Mouse (Mus musculus) left cerebral cortex, adult 11 months (tissue): ENCODE data around the gene C2.

Source experiments
- DNase-seq: peaks from one replicate; pipeline ENCODE4 v3.0.0; 2022; ENCODE audit warnings: low spot score

The C2 gene

DNA sequence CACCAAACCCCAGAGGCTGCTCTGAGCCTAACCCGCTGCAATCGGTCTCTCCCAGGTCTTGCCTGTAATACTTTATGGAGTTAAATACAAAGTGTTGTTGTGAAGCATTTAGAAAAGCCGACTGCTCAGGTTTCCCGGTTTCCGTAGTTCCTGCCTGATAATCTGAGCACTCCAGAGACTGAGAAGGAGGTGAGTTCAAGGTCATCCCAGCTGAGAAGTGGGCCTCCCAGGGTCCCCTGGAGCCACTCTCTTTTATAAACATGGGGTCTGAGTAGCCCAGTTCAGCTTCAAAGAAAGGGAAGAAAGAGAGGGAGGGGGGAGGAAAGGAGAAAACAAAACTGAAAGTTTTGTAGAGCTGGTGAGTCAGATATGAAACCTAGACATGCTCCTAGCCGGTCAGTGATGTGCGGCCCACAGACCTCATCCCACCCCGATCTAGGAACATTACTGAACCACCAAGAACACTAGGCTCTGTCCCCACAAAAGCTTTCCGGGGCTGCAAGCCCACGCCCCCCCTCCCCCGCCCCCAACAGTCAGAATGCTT lies 18.7 kb downstream of the C2 start, which contains the start of gene Zbtb12:
Gene Zbtb12, plus strand, starts transcription at position 148 of the 544 bp plus-strand sequence.
- no peak for DNase-seq

DNA sequence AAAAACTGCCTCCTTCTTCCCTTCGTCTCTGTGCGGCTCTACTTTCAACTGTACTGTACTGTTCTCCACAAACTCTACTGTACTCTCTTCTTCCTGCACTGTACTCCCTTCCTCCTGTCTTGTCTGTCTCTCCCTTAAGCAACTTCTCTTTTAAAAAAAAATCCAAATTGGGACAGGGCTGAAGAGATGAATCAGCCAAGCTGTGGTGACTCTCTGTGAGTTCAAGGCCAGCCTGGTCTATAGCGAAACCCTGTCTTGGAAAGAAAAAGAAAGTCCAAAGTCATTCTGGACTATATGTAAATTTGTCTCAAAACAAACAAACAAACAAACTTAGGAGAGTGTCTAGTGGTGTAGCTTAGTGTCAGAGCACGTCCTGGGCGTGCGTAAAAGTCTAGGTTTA lies 23.7 kb downstream of the C2 start:
- no peak for DNase-seq

GRCm38 (mm10) chr17:34865981-34866380 lies 32.1 kb downstream of the C2 start:
- DNase-seq, result no peak

DNA sequence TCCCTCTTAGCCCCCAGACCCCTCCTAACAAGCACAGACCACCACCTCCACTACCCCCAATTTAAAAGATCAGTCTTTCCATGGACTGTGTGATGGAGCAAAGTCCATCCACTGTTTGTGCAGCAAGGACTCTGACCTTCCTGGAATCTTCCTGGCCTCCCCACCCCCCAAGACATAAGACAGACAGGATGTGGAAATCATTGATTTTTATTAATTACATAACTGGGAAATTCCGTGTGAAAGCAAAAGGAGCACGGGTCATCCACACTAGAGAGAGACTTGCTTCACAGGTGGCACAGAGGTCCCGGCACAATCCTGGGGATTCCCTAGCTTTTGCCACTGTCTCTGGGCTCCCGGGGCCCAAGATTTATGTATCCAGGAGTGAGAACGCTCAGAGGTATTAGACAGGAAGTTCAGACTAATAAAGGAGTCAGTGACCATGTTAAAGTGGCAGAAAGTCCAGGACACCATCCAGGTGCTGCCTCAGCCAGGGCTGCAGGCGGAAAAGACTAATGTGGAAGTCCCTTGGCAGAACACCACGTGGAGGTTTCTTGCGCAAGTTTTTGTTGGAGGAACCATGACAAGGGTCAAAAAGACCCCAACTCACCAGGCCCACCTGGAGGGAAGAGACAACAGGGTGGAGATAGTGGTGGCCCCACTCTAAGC lies 35.5 kb downstream of the C2 start, which contains the start of gene Cfb:
Gene Cfb, minus strand, starts transcription at position 103 of the 666 bp plus-strand sequence.
- DNase-seq, result no peak

- DNase-seq, result no peak
Observed at GRCm38 (mm10) chr17:34861704-34862415, 36.2 kb downstream of the C2 start.

- DNase-seq, result no peak
Observed at GRCm38 (mm10) chr17:34860514-34860913, 37.6 kb downstream of the C2 start.

DNA sequence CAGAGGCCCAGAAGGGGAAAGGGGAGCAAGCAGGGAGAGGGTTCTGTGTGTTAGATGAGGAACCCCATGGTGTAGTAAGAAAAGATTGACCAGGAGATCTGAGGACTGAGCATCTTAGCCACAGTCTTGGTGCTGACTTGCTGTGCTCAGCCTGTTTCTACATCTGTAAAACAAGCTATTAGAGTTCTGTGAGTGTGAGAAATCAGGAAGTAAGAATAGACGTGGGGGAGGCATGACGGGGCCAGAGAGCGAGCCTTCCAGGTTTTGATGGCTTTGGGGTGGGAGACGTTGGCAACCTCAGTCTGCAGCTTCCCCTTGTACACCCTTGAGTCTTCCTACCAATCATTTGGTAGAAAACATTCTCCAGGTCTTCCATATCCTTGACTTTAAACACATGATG lies 39.4 kb downstream of the C2 start:
- DNase-seq, result no peak

GRCm38 (mm10) chr17:34855825-34856224 lies 42.2 kb downstream of the C2 start:
- DNase-seq, result no peak

- no peak for DNase-seq
Observed at GRCm38 (mm10) chr17:34854761-34855160, 43.3 kb downstream of the C2 start.

DNA sequence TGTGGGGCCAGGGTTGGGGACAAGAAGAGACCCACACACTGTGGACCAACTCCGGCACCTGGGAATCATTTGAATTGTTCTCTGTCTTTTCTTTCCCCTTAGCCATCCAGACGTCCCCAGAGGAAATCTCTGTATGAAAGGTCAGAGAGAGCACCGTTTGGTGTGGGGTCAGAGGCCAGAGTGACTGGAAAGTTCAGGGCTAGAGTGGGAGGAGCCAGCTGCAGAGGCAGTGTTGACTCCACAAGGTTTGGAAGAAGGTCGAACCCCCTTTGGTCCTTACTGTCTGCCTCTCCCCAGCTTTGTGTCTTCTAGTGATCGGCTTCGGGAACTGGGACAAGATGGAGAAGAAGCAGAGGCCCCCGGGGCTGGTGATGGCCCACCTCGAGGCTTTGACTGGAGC lies 44.6 kb downstream of the C2 start:
- no peak for DNase-seq

GRCm38 (mm10) chr17:34850517-34851125 lies 47.4 kb downstream of the C2 start:
- DNase-seq, result no peak

DNA sequence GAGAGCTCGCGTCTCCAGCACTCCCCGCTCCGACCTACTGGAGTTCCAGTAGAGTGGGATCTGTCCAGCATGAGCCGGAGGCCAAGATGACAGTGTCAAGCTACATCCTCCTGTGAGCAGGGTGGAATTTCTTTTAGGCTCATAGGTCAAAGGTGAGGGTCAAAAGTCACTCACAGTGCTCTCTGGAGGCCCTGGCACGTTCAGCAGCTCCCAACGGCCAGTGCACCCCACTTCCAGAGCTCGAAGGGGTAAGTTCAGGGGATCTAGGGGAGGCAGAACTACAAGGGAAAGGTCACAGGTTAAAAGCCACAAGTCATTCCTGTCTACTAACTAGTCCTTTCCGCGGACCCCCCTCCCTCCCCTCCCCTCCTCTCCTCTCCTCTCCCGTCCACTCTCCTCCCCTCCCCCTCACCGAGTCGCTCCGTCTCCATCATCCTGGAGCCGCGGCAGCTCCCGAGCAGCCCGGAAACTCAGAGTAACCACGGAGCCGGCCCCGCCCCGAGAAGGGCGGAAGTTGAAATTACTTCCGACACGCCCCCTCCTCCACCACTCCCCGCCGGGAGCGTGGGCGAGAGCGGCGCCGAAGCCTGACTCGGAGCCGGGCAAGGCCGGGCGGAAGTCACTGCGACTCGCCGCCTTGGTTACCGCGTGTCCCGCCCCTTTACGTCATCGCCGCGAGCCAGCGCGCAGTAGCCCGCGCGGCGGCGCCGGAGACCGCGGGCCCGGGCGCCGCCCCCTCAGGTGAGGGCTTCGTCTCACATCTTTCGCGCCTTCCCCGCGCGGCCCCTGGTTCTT lies 48.1 kb downstream of the C2 start, which contains the start of the genes Skiv2l and Nelfe:
Gene Skiv2l, minus strand, starts transcription at position 489 of the 795 bp plus-strand sequence.
Gene Nelfe, plus strand, starts transcription at position 670 of the 795 bp plus-strand sequence.
- peak; percentile 96 for DNase-seq

DNA sequence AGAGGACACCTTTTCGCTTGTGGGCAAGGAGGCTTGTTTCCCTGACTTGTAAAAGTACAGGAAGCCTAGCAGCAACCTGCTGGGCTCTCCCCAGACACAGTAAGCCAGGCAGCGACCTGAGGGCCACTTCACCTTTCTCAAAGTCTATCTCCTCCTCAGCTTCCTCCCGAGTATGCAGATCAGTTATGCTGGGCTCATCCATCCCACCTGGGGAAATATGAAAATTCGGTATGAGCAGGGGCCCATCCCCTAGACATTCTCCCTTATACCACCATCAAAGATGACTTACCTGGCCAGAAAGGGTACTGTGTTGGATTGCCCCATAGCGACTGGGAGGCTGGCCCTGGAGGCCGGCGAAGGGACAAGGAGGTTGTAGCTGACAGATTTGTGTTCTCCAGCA lies 50.5 kb downstream of the C2 start:
- DNase-seq, result no peak

DNA sequence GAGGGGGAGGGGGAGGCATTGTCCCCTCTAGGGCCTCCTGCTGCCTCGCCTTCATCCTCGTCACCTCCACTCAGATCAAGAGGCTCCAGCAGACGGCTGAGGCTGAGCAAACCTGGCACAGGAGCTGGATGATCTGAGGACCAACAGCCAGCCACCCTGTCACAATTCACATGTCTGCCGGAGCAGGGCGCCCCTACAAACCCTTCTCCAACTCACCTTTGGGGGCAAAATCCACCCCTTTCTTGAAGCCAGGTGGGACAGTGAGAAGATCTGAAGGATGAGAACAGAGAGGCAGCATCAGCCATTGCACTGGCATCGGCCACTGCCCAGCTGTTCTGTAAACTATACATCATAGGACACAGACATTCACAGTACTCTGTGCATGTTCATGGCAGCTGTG lies 50.9 kb downstream of the C2 start:
- no peak for DNase-seq

DNA sequence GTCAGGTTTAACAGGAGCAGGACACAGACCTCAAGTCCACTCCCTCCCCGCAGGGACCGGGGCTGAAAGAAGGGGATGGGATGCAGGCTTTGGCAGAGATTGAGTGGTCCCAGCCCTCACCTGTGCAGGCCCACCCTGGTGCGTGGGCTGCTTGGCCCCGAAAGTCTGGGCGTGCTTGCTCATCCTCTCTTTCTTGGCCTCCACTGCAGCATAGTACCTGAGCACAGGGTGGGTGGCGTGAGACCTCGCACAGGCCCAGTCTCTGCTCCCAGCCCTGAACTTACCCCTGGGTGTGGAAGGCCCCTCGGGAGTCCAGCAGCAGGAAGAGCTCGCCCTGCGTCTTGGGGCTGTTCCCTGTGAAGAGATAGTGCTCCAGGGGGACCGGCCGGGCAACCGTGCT lies 53.2 kb downstream of the C2 start:
- DNase-seq, result no peak

DNA sequence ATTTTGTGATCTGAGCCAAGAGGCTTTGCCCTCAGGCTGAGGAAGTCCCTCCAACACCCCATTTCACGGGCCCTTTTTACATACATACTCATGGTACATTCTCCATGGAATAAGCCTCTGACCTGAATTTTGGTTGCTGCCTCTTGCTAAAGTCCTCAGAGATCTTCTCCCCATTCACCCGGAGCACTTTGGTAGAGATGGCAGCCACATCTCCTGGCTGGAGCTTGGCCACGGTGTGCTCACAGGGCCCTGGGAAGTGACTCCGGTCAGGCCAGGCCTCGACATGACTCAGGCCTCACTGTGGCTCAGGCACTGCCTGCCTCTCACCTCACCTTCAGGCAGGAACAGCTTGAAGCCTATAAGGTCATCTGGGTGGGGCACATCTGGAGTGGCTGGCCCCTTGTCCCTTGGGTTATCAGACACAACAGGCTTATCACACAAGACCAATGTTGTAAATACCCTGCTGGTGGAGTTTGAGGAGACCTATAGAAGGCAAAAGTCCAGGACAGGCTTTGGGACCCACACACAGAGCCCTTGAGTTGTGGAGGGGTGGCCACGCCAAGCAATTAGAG lies 57.2 kb downstream of the C2 start:
- no peak for DNase-seq

DNA sequence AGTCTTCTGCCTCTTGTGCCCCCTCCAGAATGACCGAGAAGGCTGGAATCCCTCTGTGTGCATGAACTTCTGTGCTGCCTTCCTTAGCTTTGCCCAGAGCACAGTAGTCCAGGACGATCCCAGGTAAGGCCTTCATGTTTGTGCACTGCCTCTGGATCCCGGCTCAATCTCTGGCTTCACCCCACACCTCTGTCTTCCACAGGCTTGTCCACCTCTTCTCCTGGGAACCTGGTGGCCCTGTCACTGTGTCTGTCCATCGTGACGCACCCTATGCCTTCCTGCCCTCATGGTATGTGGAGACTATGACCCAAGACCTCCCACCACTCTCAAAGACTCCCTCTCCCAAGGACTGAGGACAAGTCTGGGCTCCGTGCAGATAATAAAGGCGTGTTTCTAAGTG lies 59.3 kb downstream of the C2 start:
- no peak for DNase-seq

- no peak for DNase-seq
Observed at GRCm38 (mm10) chr17:34837464-34838324, 60.4 kb downstream of the C2 start.

DNA sequence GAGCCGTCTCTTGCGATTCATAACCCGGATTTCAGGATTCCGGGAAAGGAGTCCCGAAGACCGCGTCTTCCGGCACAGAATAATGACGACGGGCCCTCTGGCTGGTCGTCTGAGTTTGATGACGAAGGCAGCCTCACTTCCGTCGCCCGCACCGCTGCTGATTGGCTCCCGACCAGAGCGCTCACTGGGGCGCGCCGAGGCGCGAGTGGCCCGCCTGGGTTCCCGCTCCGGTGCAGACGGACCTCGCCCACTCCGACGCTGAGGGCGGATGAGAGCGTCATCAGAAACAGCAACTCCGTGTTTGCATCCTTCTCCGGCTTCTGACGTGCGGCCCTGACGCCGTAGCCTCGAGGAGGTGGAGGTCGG lies 61.2 kb downstream of the C2 start, which contains the start of the genes Stk19 and Dxo:
Gene Stk19, minus strand, starts transcription at position 90 of the 366 bp plus-strand sequence.
Gene Dxo, plus strand, starts transcription at position 164 of the 366 bp plus-strand sequence.
- peak; percentile 94 for DNase-seq

- no peak for DNase-seq
Observed at GRCm38 (mm10) chr17:34836155-34836855, 61.8 kb downstream of the C2 start.
